Mouse (Mus musculus) heart, embryonic 13.5 days (tissue): Measurements from ENCODE around the gene Agbl1. TPM values are rescaled to one million over a fixed set of nuclear protein-coding genes. Genes with fewer than 3 reads are reported as not detected.
A peak's percentile ranks its signal among the peaks of the same experiment; 100 is the strongest.

Experiments
- ATAC-seq: fragments of 200-750 bp; cut with Nextera tagmentation; 2 replicates; pipeline ENCODE4 v1.8.0; 2017; ENCODE audit warnings: moderate TSS enrichment; ENCODE audit not compliant: insufficient number of reproducible peaks, low FRiP score, low TSS enrichment; ENCODE audit errors: extremely low read depth
- H3K27ac ChIP-seq: fragments of 300-500 bp; sonication (generic); replicated peaks from 2 replicates; pipeline ENCODE4 v1.5.1; 2015; ENCODE audit warnings: moderate library complexity, mild to moderate bottlenecking, inconsistent platforms
- H3K27me3 ChIP-seq: fragments of 300-500 bp; sonication (generic); replicated peaks from 2 replicates; pipeline ENCODE4 v1.6.1; 2015; ENCODE audit warnings: mild to moderate bottlenecking, inconsistent platforms
- H3K36me3 ChIP-seq: fragments of 300-500 bp; sonication (generic); 2 replicates; pipeline ENCODE4 v1.6.1; 2015; ENCODE audit warnings: mild to moderate bottlenecking, inconsistent platforms
- H3K4me1 ChIP-seq: fragments of 300-500 bp; sonication (generic); 2 replicates; pipeline ENCODE4 v1.6.1; 2015; ENCODE audit warnings: inconsistent platforms
- H3K4me2 ChIP-seq: fragments of 300-500 bp; sonication (generic); 2 replicates; pipeline ENCODE4 v1.6.1; 2015; ENCODE audit warnings: inconsistent platforms, mild to moderate bottlenecking, moderate library complexity
- H3K4me3 ChIP-seq: fragments of 300-500 bp; sonication (generic); 2 replicates; pipeline ENCODE4 v1.5.1; 2015; ENCODE audit warnings: moderate library complexity, mild to moderate bottlenecking, inconsistent platforms
- H3K9ac ChIP-seq: fragments of 300-500 bp; sonication (generic); 2 replicates; pipeline ENCODE4 v1.6.1; 2015; ENCODE audit warnings: inconsistent platforms, mild to moderate bottlenecking, moderate library complexity
- H3K9me3 ChIP-seq: fragments of 300-500 bp; sonication (generic); 2 replicates; pipeline ENCODE4 v1.6.1; 2016; ENCODE audit warnings: inconsistent platforms
- WGBS: fragments of 180-500 bp; shearing (Covaris S2); methylation state at CpG from one replicate; pipeline ENCODE4 v1.1.7; 2015; ENCODE audit warnings: mixed read lengths; 5-methylcytosine and 5-hydroxymethylcytosine counted together
- polyA plus RNA-seq: library from polyadenylated mRNA; unstranded; fragments of >200 nt; fragmentation: Nextera tagmentation; extraction: Ambion mirVana; gene quantifications from 2 replicates; pipeline ENCODE4 v1.2.1, GENCODE M21; 2015

The Agbl1 gene
- polyA plus RNA-seq, 1 experiment from 2014 or later, result not detected

- H3K9me3 ChIP-seq, result no peaks in the 10 kb centered on the region
- no peak overlapping the region for H3K9ac ChIP-seq
- peaks cover 16% of the 10 kb centered on the region for H3K4me1 ChIP-seq
- ATAC-seq, result no peak
- H3K4me2 ChIP-seq, result peak overlapping the region; percentile 74
- H3K4me3 ChIP-seq, result peak overlapping the region; percentile 47; the same call in 1 of the 2 replicates
- H3K36me3 ChIP-seq, result no peaks in the 10 kb centered on the region
- H3K27me3 ChIP-seq, result no peaks in the 10 kb centered on the region
- no peak overlapping the region for H3K27ac ChIP-seq
- 21% methylated on average over 15 of the region's 15 CpGs for WGBS
These were observed 162.7 kb downstream of the Agbl1 start for GRCm38 (mm10) chr7:76392296-76392940.

- H3K9me3 ChIP-seq, result no peaks in the 10 kb centered on the region
- 15% methylated on average over 15 of the region's 15 CpGs for WGBS
- H3K4me1 ChIP-seq, result peaks cover 16% of the 10 kb centered on the region
These were observed 163.5 kb downstream of the Agbl1 start for GRCm38 (mm10) chr7:76392941-76393817.

GRCm38 (mm10) chr7:76407930-76408557, 178.4 kb downstream of the Agbl1 start:
- no peak overlapping the region for H3K4me3 ChIP-seq
- H3K36me3 ChIP-seq, result no peaks in the 10 kb centered on the region
- H3K27ac ChIP-seq, result no peak overlapping the region
- ATAC-seq, result no peak
- H3K9me3 ChIP-seq, result no peaks in the 10 kb centered on the region
- no peak overlapping the region for H3K9ac ChIP-seq
- WGBS, result 71% methylated on average over 4 of the region's 4 CpGs
- H3K27me3 ChIP-seq, result no peaks in the 10 kb centered on the region
- no peak overlapping the region for H3K4me2 ChIP-seq
- H3K4me1 ChIP-seq, result peaks cover 17% of the 10 kb centered on the region

More at GRCm38 (mm10) chr7:76392941-76393817, 163.5 kb downstream of the Agbl1 start:
- no peak for ATAC-seq
- H3K4me2 ChIP-seq, result peak overlapping the region; percentile 74
- peak overlapping the region; percentile 47 for H3K4me3 ChIP-seq
- H3K9ac ChIP-seq, result peak overlapping the region; percentile 62
- H3K36me3 ChIP-seq, result no peaks in the 10 kb centered on the region
- no peak overlapping the region for H3K27ac ChIP-seq
- H3K27me3 ChIP-seq, result no peaks in the 10 kb centered on the region

GRCm38 (mm10) chr7:76409020-76409419, 179.3 kb downstream of the Agbl1 start:
- 79% methylated on average over 10 of the region's 10 CpGs for WGBS
- no peak overlapping the region for H3K4me3 ChIP-seq
- no peak overlapping the region for H3K9ac ChIP-seq
- H3K27ac ChIP-seq, result no peak overlapping the region
- H3K36me3 ChIP-seq, result no peaks in the 10 kb centered on the region
- no peak overlapping the region for H3K4me2 ChIP-seq
- no peak for ATAC-seq
- no peaks in the 10 kb centered on the region for H3K9me3 ChIP-seq
- H3K27me3 ChIP-seq, result no peaks in the 10 kb centered on the region
- peaks cover 17% of the 10 kb centered on the region for H3K4me1 ChIP-seq

GRCm38 (mm10) chr7:76410403-76411180, 180.9 kb downstream of the Agbl1 start:
- peak overlapping the region; percentile 31 for H3K4me3 ChIP-seq

GRCm38 (mm10) chr7:76411933-76412587, 182.4 kb downstream of the Agbl1 start:
- Histone ChIP-seq H3K4me3 (no peak overlapping the region), H3K27me3 (no peaks in the 10 kb centered on the region), H3K4me2 (no peak overlapping the region), H3K9me3 (no peaks in the 10 kb centered on the region), H3K27ac (no peak overlapping the region), H3K36me3 (no peaks in the 10 kb centered on the region), H3K4me1 (peaks cover 17% of the 10 kb centered on the region), H3K9ac (no peak overlapping the region)
- 81% methylated on average over 4 of the region's 4 CpGs for WGBS
- ATAC-seq, result no peak

More at GRCm38 (mm10) chr7:76410403-76411180, 180.9 kb downstream of the Agbl1 start:
- Histone ChIP-seq H3K4me2 (peak overlapping the region; percentile 63), H3K9me3 (no peaks in the 10 kb centered on the region), H3K27me3 (no peaks in the 10 kb centered on the region), H3K27ac (peak overlapping the region; percentile 73), H3K36me3 (no peaks in the 10 kb centered on the region), H3K4me1 (peaks cover 17% of the 10 kb centered on the region), H3K9ac (peak overlapping the region; percentile 59)
- no peak for ATAC-seq
- 28% methylated on average over 9 of the region's 9 CpGs for WGBS

- peaks cover 4% of the 10 kb centered on the region for H3K4me1 ChIP-seq
- H3K4me3 ChIP-seq, result no peak overlapping the region
- ATAC-seq, result no peak
- H3K4me2 ChIP-seq, result no peak overlapping the region
- no peak overlapping the region for H3K9ac ChIP-seq
- 52% methylated on average over 3 of the region's 3 CpGs for WGBS
- H3K36me3 ChIP-seq, result no peaks in the 10 kb centered on the region
- H3K9me3 ChIP-seq, result no peaks in the 10 kb centered on the region
- no peak overlapping the region for H3K27ac ChIP-seq
- no peaks in the 10 kb centered on the region for H3K27me3 ChIP-seq
These were observed 186.5 kb downstream of the Agbl1 start for GRCm38 (mm10) chr7:76416084-76416597.

- ATAC-seq, result no peak
- Histone ChIP-seq H3K4me2 (no peak overlapping the region), H3K27me3 (no peaks in the 10 kb centered on the region), H3K4me1 (no peaks in the 10 kb centered on the region), H3K4me3 (no peak overlapping the region), H3K36me3 (no peaks in the 10 kb centered on the region), H3K9me3 (no peaks in the 10 kb centered on the region), H3K27ac (no peak overlapping the region), H3K9ac (no peak overlapping the region)
These were observed 208.9 kb downstream of the Agbl1 start for GRCm38 (mm10) chr7:76438581-76438980.

- no peak overlapping the region for H3K9ac ChIP-seq
- no peaks in the 10 kb centered on the region for H3K4me1 ChIP-seq
- H3K36me3 ChIP-seq, result no peaks in the 10 kb centered on the region
- no peak overlapping the region for H3K4me3 ChIP-seq
- no peak overlapping the region for H3K27ac ChIP-seq
- WGBS, result 73% methylated on average over 4 of the region's 4 CpGs
- no peaks in the 10 kb centered on the region for H3K27me3 ChIP-seq
- no peaks in the 10 kb centered on the region for H3K9me3 ChIP-seq
- ATAC-seq, result no peak
- no peak overlapping the region for H3K4me2 ChIP-seq
These were observed 209.3 kb downstream of the Agbl1 start for GRCm38 (mm10) chr7:76438988-76439387.

GRCm38 (mm10) chr7:76462361-76463001, 232.8 kb downstream of the Agbl1 start:
- Histone ChIP-seq H3K9me3 (no peaks in the 10 kb centered on the region), H3K4me1 (no peaks in the 10 kb centered on the region), H3K4me2 (no peak overlapping the region), H3K27me3 (no peaks in the 10 kb centered on the region), H3K9ac (no peak overlapping the region), H3K4me3 (no peak overlapping the region), H3K36me3 (no peaks in the 10 kb centered on the region), H3K27ac (no peak overlapping the region)
- ATAC-seq, result no peak
- WGBS, result 53% methylated on average over 5 of the region's 5 CpGs
